20 mouse cellular contexts compared by ENCODE assay signal in the genomic region with DNA sequence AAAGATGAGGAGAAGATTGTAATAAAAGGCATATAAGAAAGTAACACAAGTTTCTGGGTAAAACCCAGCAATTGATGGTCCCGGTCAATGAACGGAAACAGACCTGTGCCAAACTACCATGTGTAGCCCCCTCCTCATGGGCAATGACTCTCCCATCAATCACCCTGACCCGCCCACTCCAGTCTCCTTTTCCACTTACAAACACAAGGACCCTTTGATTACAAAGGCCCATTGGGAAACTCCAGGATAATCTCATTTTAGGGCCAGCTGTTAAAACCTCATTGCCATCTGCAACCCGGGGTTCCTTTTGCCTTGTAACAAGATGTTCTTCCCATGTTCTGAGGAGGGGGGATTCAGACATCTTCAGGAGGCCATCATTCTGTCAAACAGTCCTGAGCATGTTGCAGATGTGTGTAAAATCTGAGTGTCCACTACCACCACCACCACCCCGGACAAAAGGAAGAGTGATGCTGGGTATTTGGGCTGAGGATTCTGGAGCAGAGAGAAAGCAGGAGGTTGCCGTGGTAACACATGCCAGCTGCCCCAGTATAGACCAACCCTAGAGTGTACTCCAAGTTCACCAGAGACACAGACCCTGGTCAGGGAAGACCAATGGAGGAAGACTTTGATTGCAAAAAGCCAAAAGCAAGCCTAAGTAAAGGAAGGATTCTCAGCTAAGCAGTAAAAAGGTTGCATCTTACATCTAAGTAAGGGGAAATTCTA.
A peak's percentile ranks its signal among the peaks of the same experiment; 100 is the strongest.
DNase-seq lines count a peak whose midpoint lies in the region; ATAC-seq lines count a peak whose summit lies in the region.
"Had no signal": no experiment of that assay in that cellular context is flagged by ENCODE, and none has a peak within 500 bp of the region (broad histone marks: within the 10 kb centered on the region; RNA-seq: fewer than 3 reads in every experiment).

No protein-coding gene starts in this region.

- H3K36me3 ChIP-seq in forebrain, embryonic 12.5 days (replicated peaks): no peaks in the 10 kb centered on the region
- H3K36me3 ChIP-seq in forebrain, embryonic 16.5 days (ENCODE audit: control insufficient read depth, insufficient read depth): no peaks in the 10 kb centered on the region
- no peaks in the 10 kb centered on the region for H3K36me3 ChIP-seq in embryonic facial prominence, embryonic 10.5 days (replicated peaks)
- no peaks in the 10 kb centered on the region for H3K36me3 ChIP-seq in hindbrain, embryonic 14.5 days (replicated peaks; ENCODE audit: control insufficient read depth, insufficient read depth)
- no peaks in the 10 kb centered on the region for H3K36me3 ChIP-seq in neural tube, embryonic 12.5 days
- H3K36me3 ChIP-seq: heart, embryonic 15.5 days; hindbrain, embryonic 15.5 days; limb, embryonic 10.5 days; liver, embryonic 12.5 days; lung, embryonic 15.5 days had no signal

- ATAC-seq in forebrain, embryonic 12.5 days (ENCODE audit: low FRiP score): peak; percentile 61; the same call in 1 of the 2 replicates
- no peak for ATAC-seq in forebrain, embryonic 16.5 days
- no peak for ATAC-seq in hindbrain, embryonic 14.5 days (ENCODE audit: low FRiP score)
- ATAC-seq in neural tube, embryonic 12.5 days (ENCODE audit: low FRiP score, low read depth): peak; percentile 76
- no peak for ATAC-seq in cerebellum, adult (ENCODE audit: insufficient number of reproducible peaks, low FRiP score, low TSS enrichment)
- ATAC-seq: liver, embryonic 12.5 days had no signal

- H3K9me3 ChIP-seq in forebrain, embryonic 12.5 days: no peaks in the 10 kb centered on the region
- H3K9me3 ChIP-seq in forebrain, embryonic 16.5 days (ENCODE audit: control insufficient read depth, low read length): no peaks in the 10 kb centered on the region
- no peaks in the 10 kb centered on the region for H3K9me3 ChIP-seq in embryonic facial prominence, embryonic 10.5 days
- no peaks in the 10 kb centered on the region for H3K9me3 ChIP-seq in hindbrain, embryonic 14.5 days (ENCODE audit: control insufficient read depth, low read length)
- H3K9me3 ChIP-seq in neural tube, embryonic 12.5 days: no peaks in the 10 kb centered on the region
- H3K9me3 ChIP-seq: heart, embryonic 15.5 days; hindbrain, embryonic 15.5 days; limb, embryonic 10.5 days; liver, embryonic 12.5 days; lung, embryonic 15.5 days had no signal

- no peak overlapping the region for H3K4me3 ChIP-seq in forebrain, embryonic 12.5 days (replicated peaks)
- H3K4me3 ChIP-seq in forebrain, embryonic 16.5 days (replicated peaks; ENCODE audit: low read length): no peak overlapping the region
- no peak overlapping the region for H3K4me3 ChIP-seq in embryonic facial prominence, embryonic 10.5 days
- H3K4me3 ChIP-seq in hindbrain, embryonic 14.5 days (replicated peaks; ENCODE audit: low read length): no peak overlapping the region
- no peak overlapping the region for H3K4me3 ChIP-seq in neural tube, embryonic 12.5 days
- H3K4me3 ChIP-seq: heart, embryonic 15.5 days; hindbrain, embryonic 15.5 days; limb, embryonic 10.5 days; liver, embryonic 12.5 days; lung, embryonic 15.5 days; myocyte had no signal

- 55% methylated on average over 6 of the region's 6 CpGs for WGBS in forebrain, embryonic 12.5 days
- WGBS in forebrain, embryonic 16.5 days: 56% methylated on average over 6 of the region's 6 CpGs
- 62% methylated on average over 6 of the region's 6 CpGs for WGBS in embryonic facial prominence, embryonic 10.5 days
- WGBS in hindbrain, embryonic 14.5 days: 38% methylated on average over 6 of the region's 6 CpGs
- WGBS in neural tube, embryonic 12.5 days: 15% methylated on average over 6 of the region's 6 CpGs

- DNase-seq in embryonic facial prominence, embryonic 10.5 days (ENCODE audit: low spot score): peak; percentile 34
- DNase-seq in hindbrain, embryonic 14.5 days (ENCODE audit: low spot score): peak; percentile 55
- DNase-seq in kidney, adult 18-20 months: no peak
- no peak for DNase-seq in B cell, adult 2 months
- DNase-seq: cerebellum, adult 11-12 months; heart, adult 11 months; kidney, adult 2 months; kidney, postnatal 36 days; layer of hippocampus, postnatal 36 days; thymus, postnatal 14 days had no signal

- H3K4me1 ChIP-seq in forebrain, embryonic 12.5 days: peaks cover 21% of the 10 kb centered on the region
- peaks cover 12% of the 10 kb centered on the region for H3K4me1 ChIP-seq in forebrain, embryonic 16.5 days (replicated peaks; ENCODE audit: control insufficient read depth, insufficient read depth, low read length)
- H3K4me1 ChIP-seq in embryonic facial prominence, embryonic 10.5 days: peaks cover 33% of the 10 kb centered on the region
- H3K4me1 ChIP-seq in hindbrain, embryonic 14.5 days (replicated peaks; ENCODE audit: control insufficient read depth, insufficient read depth, low read length): peaks cover 8% of the 10 kb centered on the region
- H3K4me1 ChIP-seq in neural tube, embryonic 12.5 days: peaks cover 21% of the 10 kb centered on the region
- H3K4me1 ChIP-seq: heart, embryonic 15.5 days; liver, embryonic 12.5 days had no signal

- H3K4me2 ChIP-seq in forebrain, embryonic 12.5 days: no peak overlapping the region
- H3K4me2 ChIP-seq in forebrain, embryonic 16.5 days (ENCODE audit: low read length): no peak overlapping the region
- no peak overlapping the region for H3K4me2 ChIP-seq in hindbrain, embryonic 14.5 days (replicated peaks)
- no peak overlapping the region for H3K4me2 ChIP-seq in neural tube, embryonic 12.5 days (replicated peaks)
- H3K4me2 ChIP-seq: heart, embryonic 15.5 days; hindbrain, embryonic 15.5 days; liver, embryonic 12.5 days; lung, embryonic 15.5 days had no signal

- H3K27me3 ChIP-seq in forebrain, embryonic 12.5 days: peaks cover 22% of the 10 kb centered on the region
- H3K27me3 ChIP-seq in forebrain, embryonic 16.5 days (replicated peaks; ENCODE audit: control insufficient read depth, insufficient read depth, low read length): no peaks in the 10 kb centered on the region
- peaks cover 13% of the 10 kb centered on the region for H3K27me3 ChIP-seq in embryonic facial prominence, embryonic 10.5 days (replicated peaks; ENCODE audit: low read depth, poor library complexity, severe bottlenecking)
- no peaks in the 10 kb centered on the region for H3K27me3 ChIP-seq in hindbrain, embryonic 14.5 days (ENCODE audit: control insufficient read depth, insufficient read depth, low read length)
- no peaks in the 10 kb centered on the region for H3K27me3 ChIP-seq in neural tube, embryonic 12.5 days (replicated peaks)
- H3K27me3 ChIP-seq: heart, embryonic 15.5 days; hindbrain, embryonic 15.5 days; liver, embryonic 12.5 days; lung, embryonic 15.5 days had no signal

- no peak overlapping the region for H3K9ac ChIP-seq in forebrain, embryonic 12.5 days
- H3K9ac ChIP-seq in forebrain, embryonic 16.5 days (replicated peaks; ENCODE audit: low read depth, low read length): no peak overlapping the region
- no peak overlapping the region for H3K9ac ChIP-seq in hindbrain, embryonic 14.5 days
- H3K9ac ChIP-seq in neural tube, embryonic 12.5 days: no peak overlapping the region
- H3K9ac ChIP-seq: heart, embryonic 15.5 days; hindbrain, embryonic 15.5 days; liver, embryonic 12.5 days; lung, embryonic 15.5 days had no signal

- 0 out of 2 replicates have a peak overlapping the region, but pooled peaks have one; percentile 19 for H3K27ac ChIP-seq in forebrain, embryonic 12.5 days
- H3K27ac ChIP-seq in forebrain, embryonic 16.5 days (ENCODE audit: low read length): no peak overlapping the region
- peak overlapping the region; percentile 12 for H3K27ac ChIP-seq in embryonic facial prominence, embryonic 10.5 days (replicated peaks)
- no peak overlapping the region for H3K27ac ChIP-seq in hindbrain, embryonic 14.5 days
- H3K27ac ChIP-seq in neural tube, embryonic 12.5 days: no peak overlapping the region
- H3K27ac ChIP-seq: heart, embryonic 15.5 days; hindbrain, embryonic 15.5 days; limb, embryonic 10.5 days; liver, embryonic 12.5 days; lung, embryonic 15.5 days had no signal

Comparison
In these comparisons a context has a peak if more than half of its experiments do, and no peak if none do; other contexts are left out.
1. ATAC-seq: peak in forebrain, embryonic 12.5 days (single experiment) and neural tube, embryonic 12.5 days (single experiment); none in forebrain, embryonic 16.5 days (single experiment), hindbrain, embryonic 14.5 days (single experiment) and cerebellum, adult (single experiment).
2. H3K27ac ChIP-seq: peak in forebrain, embryonic 12.5 days (single experiment) and embryonic facial prominence, embryonic 10.5 days (single experiment); none in forebrain, embryonic 16.5 days (single experiment), hindbrain, embryonic 14.5 days (single experiment) and neural tube, embryonic 12.5 days (single experiment).
3. DNase-seq: peak in embryonic facial prominence, embryonic 10.5 days (single experiment) and hindbrain, embryonic 14.5 days (single experiment); none in kidney, adult 18-20 months (single experiment) and B cell, adult 2 months (0 of 2).